Comparison of ENCODE assay signal across 25 mouse cellular contexts in genomic region chr8:127084565-127084964, GRCm38 (mm10). TPM values are rescaled to one million over a fixed set of nuclear protein-coding genes. Genes with fewer than 3 reads are reported as not detected.
DNase-seq lines count a peak whose midpoint lies in the region; ATAC-seq and TF ChIP-seq lines count a peak whose summit lies in the region.
"Had no signal": no experiment of that assay in that cellular context is flagged by ENCODE, and none has a peak within 500 bp of the region (broad histone marks: within the 10 kb centered on the region; RNA-seq: fewer than 3 reads in every experiment).

No protein-coding gene starts in this region.

- H3K9me3 ChIP-seq in liver, embryonic 14.5 days (ENCODE audit: control insufficient read depth, low read length) = no peaks in the 10 kb centered on the region
- no peaks in the 10 kb centered on the region for H3K9me3 ChIP-seq in stomach, postnatal 0 days (ENCODE audit: control insufficient read depth, low read length)
- H3K9me3 ChIP-seq: embryonic facial prominence, embryonic 12.5 days; embryonic facial prominence, embryonic 15.5 days; hindbrain, embryonic 12.5 days had no signal

- H3K4me1 ChIP-seq in liver, embryonic 14.5 days (replicated peaks; ENCODE audit: control insufficient read depth in 2 of 2, insufficient read depth in 2 of 2, low read length in 1 of 2) = peaks cover 0 to 27% of the 10 kb centered on the region in 2 experiments; a peak in 2 of 4 replicates
- H3K4me1 ChIP-seq in stomach, postnatal 0 days (replicated peaks; ENCODE audit: control insufficient read depth, insufficient read depth) = 0 out of 2 replicates have a peak, but pooled peaks cover 4% of the 10 kb centered on the region

- 52% methylated on average over 6 of the region's 6 CpGs for WGBS in liver, embryonic 14.5 days (ENCODE audit: insufficient replicate concordance)
- 45% methylated on average over 6 of the region's 6 CpGs for WGBS in stomach, postnatal 0 days

- no peak for TF ChIP-seq EP300 in liver, embryonic 14.5 days (IDR thresholded peaks at IDR 0.05; ENCODE audit: low read depth)
- TF ChIP-seq EP300 in stomach, postnatal 0 days (optimal IDR thresholded peaks at IDR 0.05) = no peak

- no peak overlapping the region for H3K27ac ChIP-seq in liver, embryonic 14.5 days
- H3K27ac ChIP-seq in stomach, postnatal 0 days (replicated peaks) = no peak overlapping the region
- H3K27ac ChIP-seq: embryonic facial prominence, embryonic 12.5 days; embryonic facial prominence, embryonic 15.5 days; gastrocnemius, adult 2 months; hindbrain, embryonic 12.5 days had no signal

- no peak overlapping the region for H3K9ac ChIP-seq in liver, embryonic 14.5 days (replicated peaks)
- no peak overlapping the region for H3K9ac ChIP-seq in stomach, postnatal 0 days (ENCODE audit: low read length)
- H3K9ac ChIP-seq: embryonic facial prominence, embryonic 12.5 days; embryonic facial prominence, embryonic 15.5 days; forebrain, postnatal 0 days; hindbrain, embryonic 12.5 days had no signal

- H3K4me2 ChIP-seq in liver, embryonic 14.5 days (ENCODE audit: low read depth) = no peak overlapping the region
- no peak overlapping the region for H3K4me2 ChIP-seq in stomach, postnatal 0 days (replicated peaks; ENCODE audit: low read depth)
- H3K4me2 ChIP-seq: embryonic facial prominence, embryonic 12.5 days; embryonic facial prominence, embryonic 15.5 days; heart, embryonic 11.5 days; hindbrain, embryonic 12.5 days had no signal

- ATAC-seq in liver, embryonic 14.5 days (ENCODE audit: insufficient read depth) = 0 out of 2 replicates have a peak, but pooled peaks have one; percentile 14
- 0 out of 2 replicates have a peak, but pooled peaks have one; percentile 26 for ATAC-seq in stomach, postnatal 0 days (ENCODE audit: low FRiP score, low TSS enrichment)
- ATAC-seq: CD4-positive, CD25-positive, alpha-beta regulatory T cell, adult 4 months; forebrain, embryonic 14.5 days; forebrain, postnatal 0 days had no signal

- H3K27me3 ChIP-seq in liver, embryonic 14.5 days (ENCODE audit: control insufficient read depth, insufficient read depth, low read length) = no peaks in the 10 kb centered on the region
- no peaks in the 10 kb centered on the region for H3K27me3 ChIP-seq in stomach, postnatal 0 days (ENCODE audit: control insufficient read depth, insufficient read depth, low read length)
- H3K27me3 ChIP-seq: embryonic facial prominence, embryonic 12.5 days; embryonic facial prominence, embryonic 15.5 days; hindbrain, embryonic 12.5 days had no signal

- H3K36me3 ChIP-seq in liver, embryonic 14.5 days (replicated peaks; ENCODE audit: control insufficient read depth, insufficient read depth, low read depth) = no peaks in the 10 kb centered on the region
- no peaks in the 10 kb centered on the region for H3K36me3 ChIP-seq in stomach, postnatal 0 days (ENCODE audit: control insufficient read depth, insufficient read depth, low read length)
- H3K36me3 ChIP-seq: embryonic facial prominence, embryonic 12.5 days; embryonic facial prominence, embryonic 15.5 days; hindbrain, embryonic 12.5 days had no signal

- DNase-seq in liver, embryonic 14.5 days (ENCODE audit: low read depth in 3 of 3, low spot score in 3 of 3) = no peak
- no peak for DNase-seq in liver
- peak; percentile 63 for DNase-seq in lung, postnatal 36 days
- DNase-seq in lung, postnatal 14 days = no peak
- no peak for DNase-seq in stomach, postnatal 0 days (ENCODE audit: low spot score)
- no peak for DNase-seq in left cerebral cortex, adult 18-20 months (ENCODE audit: low spot score in 2 of 2)
- DNase-seq: adrenal gland, adult 2 months; adrenal gland, postnatal 14 days; cerebellum, adult 11 months; cerebellum, adult 2 months; cerebellum, adult 9-11 months; cerebellum, postnatal 25 days; forebrain, postnatal 0 days; gastrocnemius, adult 2 months; gastrocnemius, postnatal 14 days; heart, adult 11 months had no signal

- TF ChIP-seq CTCF in liver, embryonic 14.5 days (IDR thresholded peaks at IDR 0.05; ENCODE audit: low read depth) = no peak
- TF ChIP-seq CTCF in stomach, postnatal 0 days (IDR thresholded peaks at IDR 0.05; ENCODE audit: low read depth) = no peak

- H3K4me3 ChIP-seq in liver, embryonic 14.5 days (ENCODE audit: insufficient read depth in 1 of 2, low read depth in 2 of 2, low read length in 2 of 2) = no peak overlapping the region
- H3K4me3 ChIP-seq in stomach, postnatal 0 days (ENCODE audit: low read depth, low read length) = no peak overlapping the region
- H3K4me3 ChIP-seq: embryonic facial prominence, embryonic 12.5 days; embryonic facial prominence, embryonic 15.5 days; gastrocnemius, adult 2 months; hindbrain, embryonic 12.5 days had no signal

RNA-seq across cellular contexts. Expression of gene Pard3, which starts 20.9 kb away (rescaled TPM):
- polyA plus RNA-seq in liver, embryonic 14.5 days (2012; rRNA removed) = 4.5 and 4.6 TPM in 2 replicates
- polyA plus RNA-seq in liver, embryonic 14.5 days (2014; fragmentation: Nextera tagmentation; extraction: Ambion mirVana) = 4.5 and 4.9 TPM in 2 replicates
- polyA plus RNA-seq in stomach, postnatal 0 days (2015; fragmentation: Nextera tagmentation; extraction: Ambion mirVana) = 30.0 and 33.2 TPM in 2 replicates
- total RNA-seq in left cerebral cortex, adult 18-20 months (2021) = 10 to 100 TPM; 16.4 to 21.6 TPM
- total RNA-seq: common myeloid progenitor, adult 5-6 weeks; hematopoietic stem cell, adult 5-6 weeks; MEL had no signal
